Mouse (Mus musculus) neural tube, embryonic 13.5 days (tissue): Measurements from ENCODE around the gene Runx2. TPM values are rescaled to one million over a fixed set of nuclear protein-coding genes. Genes with fewer than 3 reads are reported as not detected.

Experiments used
- ATAC-seq: fragments of 200-750 bp; cut with Nextera tagmentation; 2 replicates; pipeline ENCODE4 v1.8.0; 2017; ENCODE audit warnings: low read depth, mild to moderate bottlenecking, moderate TSS enrichment, moderate library complexity
- H3K27ac ChIP-seq: fragments of 300-500 bp; sonication (generic); replicated peaks from 2 replicates; pipeline ENCODE4 v1.5.1; 2015; ENCODE audit warnings: moderate library complexity, mild to moderate bottlenecking, inconsistent platforms
- H3K27me3 ChIP-seq: fragments of 300-500 bp; sonication (generic); 2 replicates; pipeline ENCODE4 v1.6.1; 2015; ENCODE audit warnings: mild to moderate bottlenecking, inconsistent platforms
- H3K36me3 ChIP-seq: fragments of 300-500 bp; sonication (generic); 2 replicates; pipeline ENCODE4 v1.6.1; 2015; ENCODE audit warnings: mild to moderate bottlenecking, inconsistent platforms
- H3K4me1 ChIP-seq: fragments of 300-500 bp; sonication (generic); replicated peaks from 2 replicates; pipeline ENCODE4 v1.6.1; 2015; ENCODE audit warnings: inconsistent platforms
- H3K4me2 ChIP-seq: fragments of 300-500 bp; sonication (generic); 2 replicates; pipeline ENCODE4 v1.6.1; 2015; ENCODE audit warnings: inconsistent platforms, mild to moderate bottlenecking, moderate library complexity
- H3K4me3 ChIP-seq: fragments of 300-500 bp; sonication (generic); 2 replicates; pipeline ENCODE4 v1.5.1; 2015; ENCODE audit warnings: mild to moderate bottlenecking, inconsistent platforms
- H3K9ac ChIP-seq: fragments of 300-500 bp; sonication (generic); 2 replicates; pipeline ENCODE4 v1.6.1; 2015; ENCODE audit warnings: moderate library complexity, mild to moderate bottlenecking, inconsistent platforms
- H3K9me3 ChIP-seq: fragments of 300-500 bp; sonication (generic); 2 replicates; pipeline ENCODE4 v1.6.1; 2016; ENCODE audit warnings: inconsistent platforms
- WGBS: fragments of 180-500 bp; shearing (Covaris S2); methylation state at CpG from one replicate; pipeline ENCODE4 v1.1.7; 2015; 5-methylcytosine and 5-hydroxymethylcytosine counted together
- polyA plus RNA-seq: library from polyadenylated mRNA; unstranded; fragments of >200 nt; fragmentation: Nextera tagmentation; extraction: Ambion mirVana; gene quantifications from 2 replicates; pipeline ENCODE4 v1.2.1, GENCODE M21; 2015

Gene Runx2
- polyA plus RNA-seq, 1 experiment from 2014 or later: 0.59 TPM

GRCm38 (mm10) chr17:44745378-44745777 lies 69.2 kb downstream of the Runx2 start:
- no peaks in the 10 kb centered on the region for H3K9me3 ChIP-seq
- ATAC-seq: no peak
- 82% methylated on average over 8 of the region's 8 CpGs for WGBS
- H3K4me2 ChIP-seq: no peak overlapping the region
- no peak overlapping the region for H3K9ac ChIP-seq
- no peaks in the 10 kb centered on the region for H3K36me3 ChIP-seq
- no peak overlapping the region for H3K27ac ChIP-seq
- no peaks in the 10 kb centered on the region for H3K4me1 ChIP-seq
- peaks cover 8% of the 10 kb centered on the region for H3K27me3 ChIP-seq
- no peak overlapping the region for H3K4me3 ChIP-seq

- no peak for ATAC-seq
- H3K4me3 ChIP-seq: no peak overlapping the region
- no peak overlapping the region for H3K4me2 ChIP-seq
- H3K9me3 ChIP-seq: no peaks in the 10 kb centered on the region
- peaks cover 24% of the 10 kb centered on the region for H3K27me3 ChIP-seq
- WGBS: 55% methylated on average over 3 of the region's 3 CpGs
- H3K36me3 ChIP-seq: no peaks in the 10 kb centered on the region
- H3K27ac ChIP-seq: no peak overlapping the region
- no peaks in the 10 kb centered on the region for H3K4me1 ChIP-seq
- no peak overlapping the region for H3K9ac ChIP-seq
These were observed 70.8 kb downstream of the Runx2 start for GRCm38 (mm10) chr17:44743780-44744179.

GRCm38 (mm10) chr17:44742246-44742645 lies 72.4 kb downstream of the Runx2 start:
- 84% methylated on average over 9 of the region's 9 CpGs for WGBS
- no peak for ATAC-seq

GRCm38 (mm10) chr17:44738121-44738637 lies 76.4 kb downstream of the Runx2 start:
- H3K27ac ChIP-seq: no peak overlapping the region
- H3K4me2 ChIP-seq: peak overlapping the region; percentile 31
- H3K36me3 ChIP-seq: no peaks in the 10 kb centered on the region
- no peak for ATAC-seq
- under 1% methylated on average over 18 of the region's 22 CpGs for WGBS
- peak overlapping the region; percentile 10 for H3K4me3 ChIP-seq
- peaks cover 41% of the 10 kb centered on the region for H3K4me1 ChIP-seq
- H3K27me3 ChIP-seq: peaks cover 75% of the 10 kb centered on the region
- H3K9ac ChIP-seq: no peak overlapping the region
- no peaks in the 10 kb centered on the region for H3K9me3 ChIP-seq

More at GRCm38 (mm10) chr17:44742246-44742645, 72.4 kb downstream of the Runx2 start:
- no peak overlapping the region for H3K9ac ChIP-seq
- H3K27ac ChIP-seq: no peak overlapping the region
- peaks cover 12% of the 10 kb centered on the region for H3K4me1 ChIP-seq
- no peak overlapping the region for H3K4me3 ChIP-seq
- H3K4me2 ChIP-seq: no peak overlapping the region
- peaks cover 39% of the 10 kb centered on the region for H3K27me3 ChIP-seq
- no peaks in the 10 kb centered on the region for H3K36me3 ChIP-seq
- no peaks in the 10 kb centered on the region for H3K9me3 ChIP-seq

- ATAC-seq: no peak
- under 1% methylated on average over 33 of the region's 33 CpGs for WGBS
These were observed 77.1 kb downstream of the Runx2 start for GRCm38 (mm10) chr17:44737275-44738120.

DNA sequence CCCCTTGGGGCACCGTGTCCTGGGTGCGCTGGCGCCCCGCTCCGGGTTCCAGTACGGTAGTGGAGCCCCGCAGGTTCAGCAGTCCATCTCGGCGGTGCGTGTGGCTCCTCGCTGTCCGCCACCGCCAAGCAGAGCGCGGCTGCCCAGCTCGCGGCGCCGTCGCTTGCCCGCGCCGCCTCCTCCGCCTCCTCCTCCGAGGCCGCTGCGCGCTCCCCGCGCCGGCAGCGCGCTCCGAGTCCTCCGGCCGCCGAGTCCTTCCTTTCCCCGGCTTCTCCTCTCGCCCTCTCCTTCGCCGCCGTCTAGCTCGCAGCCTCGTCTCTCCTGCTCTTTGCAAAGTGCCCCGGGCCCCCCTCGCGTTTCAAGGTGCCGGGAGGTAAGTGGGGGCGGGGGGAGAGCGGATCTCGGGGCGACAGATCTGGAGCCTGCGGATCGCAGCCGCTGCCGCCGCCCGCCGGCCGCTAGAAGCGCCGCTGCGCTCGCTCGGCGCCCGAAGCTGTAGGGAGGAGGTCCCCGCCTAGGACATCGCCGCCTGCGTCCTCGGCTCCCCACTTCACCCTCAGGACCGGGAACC lies 78.5 kb downstream of the Runx2 start:
- H3K27me3 ChIP-seq: peaks cover 90% of the 10 kb centered on the region
- peak; percentile 80 for ATAC-seq
- H3K4me2 ChIP-seq: peak overlapping the region; percentile 87
- H3K27ac ChIP-seq: 0 out of 2 replicates have a peak overlapping the region, but pooled peaks have one; percentile 33
- WGBS: 0% methylated on average over 51 of the region's 73 CpGs
- peak overlapping the region; percentile 76 for H3K9ac ChIP-seq
- peaks cover 41% of the 10 kb centered on the region for H3K4me1 ChIP-seq
- peak overlapping the region; percentile 62 for H3K4me3 ChIP-seq
- H3K9me3 ChIP-seq: no peaks in the 10 kb centered on the region
- H3K36me3 ChIP-seq: no peaks in the 10 kb centered on the region

More at GRCm38 (mm10) chr17:44737275-44738120, 77.1 kb downstream of the Runx2 start:
- Histone ChIP-seq H3K4me1 (peaks cover 41% of the 10 kb centered on the region), H3K4me2 (peak overlapping the region; percentile 31), H3K27ac (no peak overlapping the region), H3K9me3 (no peaks in the 10 kb centered on the region), H3K27me3 (peaks cover 82% of the 10 kb centered on the region), H3K9ac (no peak overlapping the region), H3K4me3 (peak overlapping the region; percentile 10), H3K36me3 (no peaks in the 10 kb centered on the region)

DNA sequence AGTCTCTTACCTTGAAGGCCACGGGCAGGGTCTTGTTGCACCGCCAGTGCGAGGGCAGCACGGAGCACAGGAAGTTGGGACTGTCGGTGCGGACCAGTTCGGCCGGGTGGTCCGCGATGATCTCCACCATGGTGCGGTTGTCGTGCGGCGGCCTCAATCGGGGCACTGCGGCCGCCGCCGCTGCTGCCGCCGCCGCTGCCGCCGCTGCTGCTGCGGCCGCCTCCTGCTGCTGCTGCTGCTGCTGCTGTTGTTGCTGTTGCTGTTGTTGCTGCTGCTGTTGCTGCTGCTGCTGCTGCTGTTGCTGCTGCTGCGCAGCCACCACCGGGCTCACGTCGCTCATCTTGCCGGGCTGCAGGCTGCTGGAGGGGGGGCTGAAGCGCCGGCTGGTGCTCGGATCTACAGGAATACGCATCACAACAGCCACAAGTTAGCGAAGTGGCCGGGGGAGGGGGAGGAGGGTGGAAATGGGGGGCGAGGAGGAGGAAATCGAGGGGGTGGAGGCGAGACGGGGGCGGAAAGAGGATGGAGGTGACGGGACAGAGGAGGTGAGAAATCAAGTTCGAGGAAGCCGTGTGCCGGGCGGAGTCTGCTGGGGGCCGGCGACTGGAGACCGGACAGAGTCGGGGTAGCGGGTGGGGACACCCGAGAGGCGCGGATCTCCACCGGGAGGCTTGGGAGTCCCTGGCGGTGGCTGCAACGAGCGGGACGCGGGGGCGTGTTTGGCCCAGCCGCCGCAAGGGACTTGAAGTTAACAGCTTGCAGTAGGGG lies 79.2 kb downstream of the Runx2 start:
- peak; percentile 33 for ATAC-seq
- Histone ChIP-seq H3K36me3 (no peaks in the 10 kb centered on the region), H3K9me3 (no peaks in the 10 kb centered on the region), H3K4me3 (peak overlapping the region; percentile 62), H3K9ac (peak overlapping the region; percentile 76), H3K4me2 (peak overlapping the region; percentile 87), H3K27me3 (peaks cover 89% of the 10 kb centered on the region), H3K27ac (0 out of 2 replicates have a peak overlapping the region, but pooled peaks have one; percentile 33), H3K4me1 (peaks cover 41% of the 10 kb centered on the region)
- WGBS: 1% methylated on average over 64 of the region's 64 CpGs

DNA sequence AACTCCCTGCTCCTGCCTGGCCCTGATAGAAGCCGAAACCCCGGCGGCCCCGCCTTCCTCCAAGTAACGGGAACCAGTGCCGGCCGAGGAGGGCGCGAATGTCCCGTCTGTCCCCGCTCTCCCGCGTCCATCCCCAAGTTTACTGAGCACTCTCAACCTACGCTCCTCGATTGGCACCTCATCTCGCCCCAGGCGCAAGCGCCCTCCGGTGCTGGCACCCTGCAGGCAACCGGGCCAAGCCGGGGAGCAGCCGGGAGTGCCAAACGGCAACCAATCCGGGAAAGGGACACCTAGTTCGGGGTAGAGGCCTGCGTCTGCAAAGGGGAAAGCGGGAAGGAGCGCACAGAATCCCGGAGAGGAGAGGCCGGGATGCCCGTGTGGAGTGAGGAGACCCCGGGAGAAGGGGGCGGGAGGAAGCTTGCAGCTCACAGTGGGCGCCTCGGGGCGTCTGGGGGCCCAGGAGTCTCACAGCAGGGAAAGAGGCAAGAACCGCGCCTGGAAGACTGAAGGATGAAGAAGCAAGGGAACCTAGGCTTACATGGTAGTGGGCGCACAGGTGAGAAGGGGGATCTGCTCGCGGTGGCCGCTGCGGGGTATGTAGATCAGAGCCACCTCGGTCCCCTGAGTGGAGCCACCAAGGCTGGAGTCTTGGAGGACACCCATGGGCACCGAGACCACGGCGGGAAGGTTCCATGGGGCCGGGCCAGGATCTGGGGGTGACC lies 79.9 kb downstream of the Runx2 start:
- peaks cover 84% of the 10 kb centered on the region for H3K27me3 ChIP-seq
- H3K4me3 ChIP-seq: peak overlapping the region; percentile 62
- peaks cover 41% of the 10 kb centered on the region for H3K4me1 ChIP-seq
- H3K9me3 ChIP-seq: no peaks in the 10 kb centered on the region
- no peaks in the 10 kb centered on the region for H3K36me3 ChIP-seq
- no peak overlapping the region for H3K27ac ChIP-seq
- ATAC-seq: peak; percentile 17
- peak overlapping the region; percentile 76 for H3K9ac ChIP-seq
- peak overlapping the region; percentile 87 for H3K4me2 ChIP-seq
- WGBS: 0% methylated on average over 48 of the region's 48 CpGs

GRCm38 (mm10) chr17:44733544-44734310 lies 80.9 kb downstream of the Runx2 start:
- 2% methylated on average over 23 of the region's 23 CpGs for WGBS
- no peaks in the 10 kb centered on the region for H3K9me3 ChIP-seq
- no peak for ATAC-seq

GRCm38 (mm10) chr17:44728464-44728863 lies 86.1 kb downstream of the Runx2 start:
- H3K36me3 ChIP-seq: no peaks in the 10 kb centered on the region
- H3K27me3 ChIP-seq: peaks cover 55% of the 10 kb centered on the region
- no peaks in the 10 kb centered on the region for H3K9me3 ChIP-seq
- H3K9ac ChIP-seq: no peak overlapping the region
- 58% methylated on average over 2 of the region's 2 CpGs for WGBS
- no peak overlapping the region for H3K4me3 ChIP-seq
- no peak for ATAC-seq
- H3K4me1 ChIP-seq: no peaks in the 10 kb centered on the region
- no peak overlapping the region for H3K4me2 ChIP-seq
- H3K27ac ChIP-seq: no peak overlapping the region

More at GRCm38 (mm10) chr17:44733544-44734310, 80.9 kb downstream of the Runx2 start:
- peak overlapping the region; percentile 62 for H3K4me3 ChIP-seq
- peak overlapping the region; percentile 87 for H3K4me2 ChIP-seq
- no peaks in the 10 kb centered on the region for H3K36me3 ChIP-seq
- peaks cover 41% of the 10 kb centered on the region for H3K4me1 ChIP-seq
- H3K27ac ChIP-seq: no peak overlapping the region
- H3K9ac ChIP-seq: peak overlapping the region; percentile 76; the same call in 1 of the 2 replicates
- peaks cover 82% of the 10 kb centered on the region for H3K27me3 ChIP-seq

- Histone ChIP-seq H3K9ac (no peak overlapping the region), H3K27ac (no peak overlapping the region), H3K9me3 (no peaks in the 10 kb centered on the region), H3K4me2 (no peak overlapping the region), H3K27me3 (peaks cover 47% of the 10 kb centered on the region), H3K4me3 (no peak overlapping the region), H3K4me1 (no peaks in the 10 kb centered on the region), H3K36me3 (no peaks in the 10 kb centered on the region)
- ATAC-seq: no peak
These were observed 86.9 kb downstream of the Runx2 start for GRCm38 (mm10) chr17:44727675-44728074.
